Mouse (Mus musculus) limb, embryonic 12.5 days (tissue): ENCODE data around the gene Oprl1. TPM values are rescaled to one million over a fixed set of nuclear protein-coding genes. Genes with fewer than 3 reads are reported as not detected.
A peak's percentile ranks its signal among the peaks of the same experiment; 100 is the strongest.

Experiments used
- ATAC-seq: fragments of 200-750 bp; cut with Nextera tagmentation; 2 replicates; pipeline ENCODE4 v1.8.0; 2017; ENCODE audit warnings: low read depth, moderate TSS enrichment; ENCODE audit not compliant: insufficient number of reproducible peaks, insufficient read depth, low FRiP score, low TSS enrichment
- H3K27ac ChIP-seq: fragments of 300-500 bp; sonication (generic); 2 replicates; pipeline ENCODE4 v1.5.1; 2016; ENCODE audit warnings: mild to moderate bottlenecking, moderate library complexity
- H3K27me3 ChIP-seq: fragments of 300-500 bp; sonication (generic); 2 replicates; pipeline ENCODE4 v1.6.1; 2016; ENCODE audit warnings: mild to moderate bottlenecking, moderate library complexity
- H3K36me3 ChIP-seq: fragments of 300-500 bp; sonication (generic); 2 replicates; pipeline ENCODE4 v1.6.1; 2016; ENCODE audit warnings: mild to moderate bottlenecking, moderate library complexity
- H3K4me1 ChIP-seq: fragments of 300-500 bp; sonication (generic); replicated peaks from 2 replicates; pipeline ENCODE4 v1.6.1; 2016
- H3K4me2 ChIP-seq: fragments of 300-500 bp; sonication (generic); 2 replicates; pipeline ENCODE4 v1.6.1; 2016; ENCODE audit warnings: mild to moderate bottlenecking, moderate library complexity
- H3K4me3 ChIP-seq: fragments of 300-500 bp; sonication (generic); replicated peaks from 2 replicates; pipeline ENCODE4 v1.5.1; 2016; ENCODE audit warnings: mild to moderate bottlenecking
- H3K9ac ChIP-seq: fragments of 300-500 bp; sonication (generic); replicated peaks from 2 replicates; pipeline ENCODE4 v1.6.1; 2016; ENCODE audit warnings: mild to moderate bottlenecking, moderate library complexity
- H3K9me3 ChIP-seq: fragments of 300-500 bp; sonication (generic); 2 replicates; pipeline ENCODE4 v1.6.1; 2016; ENCODE audit warnings: mild to moderate bottlenecking, moderate library complexity
- WGBS: fragments of 180-500 bp; shearing (Covaris S2); methylation state at CpG from one replicate; pipeline ENCODE4 v1.1.7; 2016; 5-methylcytosine and 5-hydroxymethylcytosine counted together
- polyA plus RNA-seq: library from polyadenylated mRNA; unstranded; fragments of >200 nt; fragmentation: Nextera tagmentation; extraction: Ambion mirVana; gene quantifications from 2 replicates; pipeline ENCODE4 v1.2.1, GENCODE M21; 2016

Oprl1 gene
- polyA plus RNA-seq, 1 experiment from 2014 or later, result 0.90 TPM

DNA sequence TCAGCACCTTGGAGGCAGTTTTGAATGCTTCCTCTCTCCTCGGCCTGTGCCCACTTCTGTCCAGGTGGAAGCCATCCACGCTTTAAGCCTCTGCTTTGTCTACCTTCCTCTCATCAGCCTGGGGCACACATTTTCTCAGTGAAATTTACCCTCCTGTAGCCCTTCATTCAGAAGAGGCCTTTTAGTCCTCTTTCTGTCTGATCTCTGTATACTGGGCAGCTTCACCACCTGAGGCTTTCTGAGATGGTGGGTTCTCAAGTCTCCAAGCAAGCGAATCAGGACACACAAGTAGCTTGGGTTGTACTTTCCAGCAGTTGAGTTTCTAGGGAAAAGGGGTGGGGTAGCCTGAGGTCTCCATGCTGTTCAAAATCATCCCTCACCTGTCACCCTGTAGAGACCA lies 22.5 kb upstream of the Oprl1 start:
- peak overlapping the region; percentile 69 for H3K4me3 ChIP-seq
- no peaks in the 10 kb centered on the region for H3K9me3 ChIP-seq
- ATAC-seq, result no peak
- H3K4me1 ChIP-seq, result peaks cover 16% of the 10 kb centered on the region
- H3K9ac ChIP-seq, result no peak overlapping the region; the same call in 1 of the 2 replicates
- H3K36me3 ChIP-seq, result peaks cover 41% of the 10 kb centered on the region
- WGBS, result 92% methylated on average over 3 of the region's 3 CpGs
- H3K27me3 ChIP-seq, result peaks cover 8% of the 10 kb centered on the region; the same call in 1 of the 2 replicates
- peak overlapping the region; percentile 92 for H3K4me2 ChIP-seq
- H3K27ac ChIP-seq, result no peak overlapping the region

DNA sequence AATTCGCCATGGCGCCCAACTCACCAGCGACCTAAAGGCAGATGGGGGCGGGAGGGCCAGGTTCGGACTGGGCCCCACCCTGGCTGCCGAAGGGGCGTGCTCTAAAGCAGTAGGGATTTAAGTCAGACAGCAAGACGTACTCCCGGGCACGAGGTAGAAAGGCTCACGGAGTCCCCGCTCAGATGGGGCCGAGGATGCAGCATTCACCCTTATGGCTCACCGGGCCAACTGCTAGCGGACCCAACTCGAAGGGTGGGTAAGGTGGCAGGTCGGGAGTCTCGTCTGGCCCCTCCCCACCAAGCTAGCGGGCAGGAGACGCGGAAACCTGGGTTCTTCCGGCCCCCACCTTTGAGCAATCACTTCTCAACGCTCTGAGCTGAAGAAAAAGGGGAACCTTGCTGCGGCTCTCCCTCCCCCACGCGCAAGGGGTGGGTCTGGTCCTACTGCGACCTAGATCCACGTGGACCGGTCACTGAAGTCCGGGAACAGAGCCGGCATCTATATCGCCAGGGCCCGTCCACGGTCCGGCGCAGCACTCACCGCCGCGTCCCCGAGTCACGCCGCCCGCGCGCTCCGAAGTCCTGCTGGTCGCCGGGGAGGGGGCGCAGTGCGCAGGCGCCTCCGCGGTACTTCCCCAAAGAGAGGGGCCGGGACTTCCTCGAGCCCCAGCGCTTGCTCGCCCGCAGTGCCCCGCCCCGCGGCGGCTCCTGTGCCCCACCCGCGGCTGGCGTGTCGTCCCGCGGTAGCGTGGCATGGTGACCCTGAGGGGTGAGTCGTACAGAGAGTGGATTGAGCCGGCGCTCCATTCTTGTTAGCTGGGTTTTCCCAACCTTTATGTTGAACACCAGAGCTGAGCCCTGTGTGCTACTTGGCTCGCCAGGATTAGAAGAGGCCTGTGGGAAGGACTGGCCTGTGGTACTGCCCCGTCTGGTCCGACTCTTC lies 21.2 kb upstream of the Oprl1 start, which contains the start of gene Rgs19:
Gene Rgs19 (minus strand): TSS at position 639 of the 942 bp plus-strand sequence.
- Histone ChIP-seq H3K9ac (peak within 1 kb of the TSS; percentile 79), H3K36me3 (peaks cover 28% of the 10 kb centered on the region), H3K4me1 (peaks cover 16% of the 10 kb centered on the region), H3K4me3 (peak within 1 kb of the TSS; percentile 69), H3K27me3 (peaks cover 8% of the 10 kb centered on the region; the same call in 1 of the 2 replicates), H3K9me3 (no peaks in the 10 kb centered on the region), H3K4me2 (peak within 1 kb of the TSS; percentile 92), H3K27ac (peak within 1 kb of the TSS; percentile 81)
- under 1% methylated on average over 74 of the region's 75 CpGs for WGBS
- peak; percentile 79 for ATAC-seq

GRCm38 (mm10) chr2:181694581-181694980 lies 20.2 kb upstream of the Oprl1 start:
- Histone ChIP-seq H3K27me3 (peaks cover 8% of the 10 kb centered on the region; the same call in 1 of the 2 replicates), H3K9ac (peak overlapping the region; percentile 79; the same call in 1 of the 2 replicates), H3K9me3 (no peaks in the 10 kb centered on the region), H3K4me2 (peak overlapping the region; percentile 92), H3K36me3 (peaks cover 19% of the 10 kb centered on the region), H3K27ac (no peak overlapping the region), H3K4me3 (peak overlapping the region; percentile 69; the same call in 1 of the 2 replicates), H3K4me1 (peaks cover 16% of the 10 kb centered on the region)
- no peak for ATAC-seq
- WGBS, result 91% methylated on average over 3 of the region's 3 CpGs

GRCm38 (mm10) chr2:181695776-181696175 lies 19.0 kb upstream of the Oprl1 start:
- peaks cover 7% of the 10 kb centered on the region; the same call in 1 of the 2 replicates for H3K36me3 ChIP-seq
- H3K9ac ChIP-seq, result no peak overlapping the region
- peaks cover 16% of the 10 kb centered on the region for H3K4me1 ChIP-seq
- 71% methylated on average over 1 of the region's 1 CpGs for WGBS
- no peak overlapping the region for H3K4me2 ChIP-seq
- ATAC-seq, result no peak
- H3K4me3 ChIP-seq, result no peak overlapping the region
- no peaks in the 10 kb centered on the region for H3K9me3 ChIP-seq
- no peak overlapping the region for H3K27ac ChIP-seq
- H3K27me3 ChIP-seq, result peaks cover 8% of the 10 kb centered on the region; the same call in 1 of the 2 replicates

GRCm38 (mm10) chr2:181696801-181697420 lies 17.9 kb upstream of the Oprl1 start:
- WGBS, result 62% methylated on average over 33 of the region's 33 CpGs
- no peaks in the 10 kb centered on the region for H3K9me3 ChIP-seq
- ATAC-seq, result no peak
- no peak overlapping the region for H3K4me2 ChIP-seq
- no peak overlapping the region for H3K4me3 ChIP-seq
- H3K9ac ChIP-seq, result no peak overlapping the region
- H3K36me3 ChIP-seq, result no peaks in the 10 kb centered on the region
- H3K4me1 ChIP-seq, result peaks cover 16% of the 10 kb centered on the region
- H3K27me3 ChIP-seq, result peaks cover 8% of the 10 kb centered on the region; the same call in 1 of the 2 replicates
- no peak overlapping the region for H3K27ac ChIP-seq

DNA sequence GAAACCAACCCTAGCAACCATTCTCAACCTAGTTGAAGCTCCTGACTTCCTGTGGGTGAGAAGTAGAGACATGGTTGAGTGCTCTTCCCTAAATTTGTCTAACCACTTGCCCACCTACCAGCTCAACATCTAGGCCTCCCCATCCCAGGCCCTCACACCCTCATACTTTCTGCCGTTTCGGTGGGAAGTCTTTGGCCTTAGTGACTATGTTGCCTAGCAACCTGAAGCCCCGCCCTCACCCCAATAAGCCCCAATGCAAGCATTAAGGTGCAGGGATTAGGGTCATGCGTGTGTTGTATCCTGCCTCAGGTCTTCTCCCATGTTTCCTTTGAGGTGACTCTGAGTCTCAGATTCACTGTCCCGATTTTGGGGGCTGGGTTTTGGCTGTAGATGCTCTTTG lies 16.6 kb upstream of the Oprl1 start, which contains the start of gene Lkaaear1:
Gene Lkaaear1 (minus strand): TSS at position 202 of the 400 bp plus-strand sequence.
- H3K4me1 ChIP-seq, result peaks cover 6% of the 10 kb centered on the region; the same call in 1 of the 2 replicates

GRCm38 (mm10) chr2:181706668-181707067 lies 8.1 kb upstream of the Oprl1 start:
- Histone ChIP-seq H3K36me3 (no peaks in the 10 kb centered on the region), H3K4me1 (no peaks in the 10 kb centered on the region), H3K4me2 (no peak overlapping the region), H3K4me3 (no peak overlapping the region), H3K9me3 (no peaks in the 10 kb centered on the region), H3K9ac (no peak overlapping the region), H3K27ac (no peak overlapping the region), H3K27me3 (no peaks in the 10 kb centered on the region)
- ATAC-seq, result no peak
- WGBS, result 37% methylated on average over 4 of the region's 4 CpGs

More for the DNA sequence above, 16.6 kb upstream of the Oprl1 start, which contains the start of gene Lkaaear1:
- ATAC-seq, result no peak
- WGBS, result 46% methylated on average over 5 of the region's 5 CpGs
- Histone ChIP-seq H3K36me3 (no peaks in the 10 kb centered on the region), H3K4me2 (no peak within 1 kb of the TSS), H3K4me3 (no peak within 1 kb of the TSS), H3K9ac (no peak within 1 kb of the TSS), H3K27ac (no peak within 1 kb of the TSS), H3K27me3 (peaks cover 8% of the 10 kb centered on the region; the same call in 1 of the 2 replicates), H3K9me3 (no peaks in the 10 kb centered on the region)

DNA sequence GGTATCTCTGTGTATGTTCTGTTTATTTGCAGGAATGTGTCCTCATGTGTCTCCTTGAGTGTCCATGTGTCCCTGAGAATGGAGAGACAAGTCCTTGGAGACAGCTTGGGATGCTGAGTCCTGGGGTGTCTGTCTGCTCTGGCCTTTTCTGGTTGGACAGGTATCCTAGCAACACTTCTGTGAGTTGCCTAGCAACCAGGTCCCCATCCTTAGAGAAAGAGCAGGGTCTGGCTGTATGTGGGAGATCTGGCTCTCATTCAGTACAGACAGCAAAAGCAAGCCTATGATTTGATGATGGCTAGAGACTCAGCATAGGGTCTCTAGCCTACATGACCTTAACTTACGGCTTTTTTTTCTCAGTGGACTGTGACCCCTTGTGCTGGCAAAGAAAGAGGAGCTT lies 1.1 kb upstream of the Oprl1 start:
- ATAC-seq, result no peak
- Histone ChIP-seq H3K27me3 (0 out of 2 replicates have a peak, but pooled peaks cover 5% of the 10 kb centered on the region), H3K9me3 (no peaks in the 10 kb centered on the region), H3K4me3 (no peak overlapping the region), H3K9ac (no peak overlapping the region), H3K4me2 (no peak overlapping the region), H3K4me1 (0 out of 2 replicates have a peak, but pooled peaks cover 3% of the 10 kb centered on the region), H3K36me3 (no peaks in the 10 kb centered on the region), H3K27ac (no peak overlapping the region)
- 85% methylated on average over 1 of the region's 1 CpGs for WGBS

GRCm38 (mm10) chr2:181715382-181715781 lies 566 bp downstream of the Oprl1 start:
- Histone ChIP-seq H3K9ac (0 out of 2 replicates have a peak overlapping the region, but pooled peaks have one; percentile 37), H3K4me3 (0 out of 2 replicates have a peak overlapping the region, but pooled peaks have one; percentile 21), H3K4me2 (peak overlapping the region; percentile 45), H3K27me3 (0 out of 2 replicates have a peak, but pooled peaks cover 5% of the 10 kb centered on the region), H3K36me3 (no peaks in the 10 kb centered on the region), H3K9me3 (no peaks in the 10 kb centered on the region), H3K4me1 (0 out of 2 replicates have a peak, but pooled peaks cover 3% of the 10 kb centered on the region), H3K27ac (no peak overlapping the region)
- 0 out of 2 replicates have a peak, but pooled peaks have one; percentile 10 for ATAC-seq
- 75% methylated on average over 3 of the region's 3 CpGs for WGBS

DNA sequence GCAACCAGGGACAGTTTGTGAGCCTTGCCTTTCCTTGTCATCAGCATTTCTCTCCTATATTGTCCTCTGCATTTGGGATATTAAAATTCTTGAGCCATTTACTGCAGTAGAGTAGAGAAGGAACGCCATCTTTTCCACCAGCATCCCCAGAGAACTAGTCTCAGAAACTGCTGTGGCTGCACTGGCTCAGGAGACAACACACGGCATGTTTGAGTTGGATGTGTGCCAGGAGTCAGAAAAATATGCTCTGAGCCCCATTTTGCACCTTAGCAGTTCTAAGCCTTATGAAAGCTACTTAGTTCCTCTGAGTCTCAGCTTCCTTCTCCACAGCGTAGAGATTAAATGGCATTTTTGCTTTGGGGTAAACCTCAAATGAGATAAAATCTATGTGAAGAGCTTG lies 2.2 kb downstream of the Oprl1 start:
- Histone ChIP-seq H3K9ac (no peak overlapping the region), H3K27me3 (0 out of 2 replicates have a peak, but pooled peaks cover 5% of the 10 kb centered on the region), H3K4me3 (no peak overlapping the region), H3K9me3 (no peaks in the 10 kb centered on the region), H3K4me2 (no peak overlapping the region), H3K4me1 (0 out of 2 replicates have a peak, but pooled peaks cover 3% of the 10 kb centered on the region), H3K27ac (no peak overlapping the region), H3K36me3 (no peaks in the 10 kb centered on the region)
- 67% methylated on average over 3 of the region's 3 CpGs for WGBS
- no peak for ATAC-seq
